Mouse (Mus musculus) myocyte (in vitro differentiated cells): ENCODE results near the gene Mrm2.

Source experiments
- CEBPB ChIP-seq: IDR thresholded peaks from 2 replicates; pipeline ENCODE4 v1.6.1; 2011; ENCODE audit warnings: mild to moderate bottlenecking, moderate library complexity; ENCODE audit not compliant: poor library complexity, insufficient read depth, severe bottlenecking
- E2F4 ChIP-seq: IDR thresholded peaks from one replicate; pipeline ENCODE4 v1.6.1; 2011; ENCODE audit warnings: mild to moderate bottlenecking, control low read depth, moderate library complexity; ENCODE audit not compliant: insufficient read depth
- MAX ChIP-seq: IDR thresholded peaks from one replicate; pipeline ENCODE4 v1.6.1; 2011; ENCODE audit warnings: low read depth, mild to moderate bottlenecking, control low read depth
- MYOD1 ChIP-seq, 3 experiments: IDR thresholded peaks; one replicate each; pipeline ENCODE4 v1.6.1; 2011; ENCODE audit warnings: control low read depth in 2 of 3, low read depth in 2 of 3, mild to moderate bottlenecking in 2 of 3, moderate library complexity in 1 of 3; ENCODE audit not compliant: insufficient read length in 2 of 3, control insufficient read depth in 1 of 3
- MYOG ChIP-seq, 3 experiments: IDR thresholded peaks; one replicate each; pipeline ENCODE4 v1.6.1; 2011; ENCODE audit warnings: control low read depth in 2 of 3, low read depth in 2 of 3, mild to moderate bottlenecking in 2 of 3; ENCODE audit not compliant: insufficient read length in 2 of 3, control insufficient read depth in 1 of 3, insufficient read depth in 1 of 3
- POLR2A ChIP-seq: IDR thresholded peaks from one replicate; pipeline ENCODE4 v1.6.1; 2011; ENCODE audit warnings: low read depth, mild to moderate bottlenecking, control low read depth, moderate library complexity; ENCODE audit not compliant: insufficient read length
- POLR2AphosphoS2 ChIP-seq: IDR thresholded peaks from one replicate; pipeline ENCODE4 v1.6.1; 2011; ENCODE audit warnings: low read depth, control low read depth; ENCODE audit not compliant: insufficient read length
- REST ChIP-seq: IDR thresholded peaks from one replicate; pipeline ENCODE4 v1.6.1; 2011; ENCODE audit warnings: mild to moderate bottlenecking, control low read depth, moderate library complexity; ENCODE audit not compliant: insufficient read depth, insufficient read length
- SRF ChIP-seq: IDR thresholded peaks from one replicate; pipeline ENCODE4 v1.6.1; 2011; ENCODE audit warnings: low read depth; ENCODE audit not compliant: control insufficient read depth, insufficient read length
- TCF12 ChIP-seq: IDR thresholded peaks from one replicate; pipeline ENCODE4 v1.6.1; 2011; ENCODE audit warnings: mild to moderate bottlenecking, control low read depth; ENCODE audit not compliant: poor library complexity, insufficient read depth, severe bottlenecking
- TCF3 ChIP-seq: IDR thresholded peaks from one replicate; pipeline ENCODE4 v1.6.1; 2011; ENCODE audit warnings: low read depth, control low read depth; ENCODE audit not compliant: insufficient read length
- USF1 ChIP-seq: IDR thresholded peaks from one replicate; pipeline ENCODE4 v1.6.1; 2011; ENCODE audit warnings: low read depth, mild to moderate bottlenecking, control low read depth, moderate library complexity

DNA sequence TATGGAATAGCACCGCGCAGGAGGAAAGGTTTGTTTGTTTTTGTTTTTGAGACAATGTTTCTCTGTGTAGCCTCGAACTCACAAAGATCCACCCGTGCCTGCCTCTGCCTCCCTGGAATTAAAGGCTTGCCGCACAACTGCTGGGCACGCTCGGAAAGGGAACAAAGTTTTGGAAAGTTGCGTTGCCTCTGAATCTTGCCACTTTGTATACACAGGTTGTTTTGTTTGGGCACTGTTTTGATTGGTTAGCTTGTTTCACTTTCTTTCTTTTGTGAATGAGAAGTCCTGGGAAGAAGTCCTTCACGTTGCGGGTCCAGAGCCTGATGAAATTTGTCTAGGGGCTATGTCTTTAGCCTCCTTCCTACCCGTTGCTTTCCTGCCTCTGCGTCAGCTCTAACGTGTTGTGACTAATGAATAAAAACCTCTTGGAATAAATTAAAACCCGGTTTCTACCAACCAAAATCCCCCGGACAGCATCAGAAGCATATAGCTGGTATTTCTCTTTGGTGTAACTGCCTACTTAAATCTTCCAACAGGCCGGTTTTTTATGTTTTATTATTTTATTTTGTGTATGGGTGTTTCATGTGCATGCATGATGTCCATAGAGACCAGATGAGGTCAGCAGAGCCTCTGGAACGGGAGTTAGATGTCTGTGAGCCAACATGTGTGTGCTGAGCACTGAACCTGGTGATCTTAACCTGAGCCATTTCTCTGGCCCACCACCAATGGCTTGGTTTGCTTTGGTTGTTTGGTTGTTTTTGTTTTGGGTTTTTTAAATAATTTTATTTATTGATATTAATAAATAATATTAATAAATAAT, 9.7 kb downstream of the Mrm2 start:
- TF ChIP-seq USF1 (no peak), MAX (no peak), POLR2A (no peak), TCF12 (no peak), E2F4 (no peak), SRF (no peak), CEBPB (no peak), POLR2AphosphoS2 (no peak), MYOG (IDR thresholded peaks at IDR 0.05; ENCODE audit: control insufficient read depth in 1 of 3, insufficient read depth in 1 of 3, insufficient read length in 2 of 3, low read depth in 2 of 3) (no peak), MYOD1 (IDR thresholded peaks at IDR 0.05; ENCODE audit: control insufficient read depth in 1 of 3, insufficient read length in 2 of 3, low read depth in 2 of 3) (no peak), REST (no peak), TCF3 (no peak)
